Mouse (Mus musculus) liver, postnatal 0 days (tissue): ENCODE measurements around the gene Plekhg6. TPM values are rescaled to one million over a fixed set of nuclear protein-coding genes. Genes with fewer than 3 reads are reported as not detected.

ENCODE experiments used
- ATAC-seq: fragments of 200-750 bp; cut with Nextera tagmentation; 2 replicates; pipeline ENCODE4 v1.8.0; 2017; ENCODE audit warnings: mild to moderate bottlenecking, moderate library complexity
- DNase-seq: peaks from one replicate; pipeline ENCODE4 v3.0.0-alpha.2; 2016
- H3K27ac ChIP-seq: fragments of 300-500 bp; sonication (generic); 2 replicates; pipeline ENCODE4 v1.5.1; 2014; ENCODE audit warnings: antibody characterized with exemption, moderate library complexity, mild to moderate bottlenecking, low read depth
- H3K27me3 ChIP-seq: fragments of 300-500 bp; sonication (generic); 2 replicates; pipeline ENCODE4 v1.6.1; 2014; ENCODE audit warnings: low read length, control low read depth, mixed read lengths; ENCODE audit not compliant: insufficient read depth
- H3K36me3 ChIP-seq: fragments of 300-500 bp; sonication (generic); replicated peaks from 2 replicates; pipeline ENCODE4 v1.6.1; 2014; ENCODE audit warnings: mild to moderate bottlenecking, control low read depth, low read length, moderate library complexity, mixed read lengths; ENCODE audit not compliant: insufficient read depth
- H3K4me1 ChIP-seq: fragments of 300-500 bp; sonication (generic); 2 replicates; pipeline ENCODE4 v1.6.1; 2014; ENCODE audit warnings: antibody characterized with exemption, mild to moderate bottlenecking, control low read depth; ENCODE audit not compliant: insufficient read depth
- H3K4me2 ChIP-seq: fragments of 300-500 bp; sonication (generic); 2 replicates; pipeline ENCODE4 v1.6.1; 2014; ENCODE audit warnings: low read depth, mild to moderate bottlenecking, low read length, moderate library complexity, mixed read lengths
- H3K4me3 ChIP-seq: fragments of 300-500 bp; sonication (generic); 2 replicates; pipeline ENCODE4 v1.5.1; 2014; ENCODE audit warnings: low read depth, low read length
- H3K9ac ChIP-seq: fragments of 300-500 bp; sonication (generic); replicated peaks from 2 replicates; pipeline ENCODE4 v1.6.1; 2014; ENCODE audit warnings: mild to moderate bottlenecking, moderate library complexity
- H3K9me3 ChIP-seq: fragments of 300-500 bp; sonication (generic); 2 replicates; pipeline ENCODE4 v1.6.1; 2016; ENCODE audit warnings: mild to moderate bottlenecking, control low read depth, low read length, mixed read lengths
- CTCF ChIP-seq: sonication (generic); IDR thresholded peaks from 2 replicates; pipeline ENCODE4 v1.5.1; 2016; ENCODE audit warnings: antibody characterized with exemption, low read depth
- EP300 ChIP-seq: IDR thresholded peaks from 2 replicates; pipeline ENCODE4 v1.6.1; 2016; ENCODE audit warnings: antibody characterized with exemption, low read depth, mild to moderate bottlenecking
- WGBS: fragments of 180-500 bp; shearing (Covaris S2); extraction: QIAGEN DNeasy Blood & Tissue Kit; methylation state at CpG from one replicate; pipeline ENCODE4 v1.1.7; 2014; ENCODE audit not compliant: insufficient replicate concordance; 5-methylcytosine and 5-hydroxymethylcytosine counted together
- polyA plus RNA-seq: library from polyadenylated mRNA; unstranded; fragments of >200 nt; fragmentation: Nextera tagmentation; extraction: Ambion mirVana; gene quantifications from 2 replicates; pipeline ENCODE4 v1.2.1, GENCODE M21; 2015

Gene Plekhg6
- polyA plus RNA-seq, 1 experiment from 2014 or later, result 1.2 TPM

GRCm38 (mm10) chr6:125356264-125356663 is 24.3 kb downstream of the Plekhg6 start:
- H3K27me3 ChIP-seq, result no peaks in the 10 kb centered on the region
- DNase-seq (no peak), ATAC-seq (no peak)
- no peak overlapping the region for H3K27ac ChIP-seq
- 55% methylated on average over 8 of the region's 8 CpGs for WGBS
- H3K9me3 ChIP-seq, result no peaks in the 10 kb centered on the region
- H3K36me3 ChIP-seq, result peaks cover 38% of the 10 kb centered on the region
- no peak overlapping the region for H3K4me3 ChIP-seq
- H3K9ac ChIP-seq, result no peak overlapping the region
- H3K4me2 ChIP-seq, result no peak overlapping the region
- peaks cover 45% of the 10 kb centered on the region for H3K4me1 ChIP-seq
- TF ChIP-seq EP300, result no peak
- TF ChIP-seq CTCF, result no peak

- TF ChIP-seq CTCF (no peak), EP300 (no peak)
- H3K9ac ChIP-seq, result no peak overlapping the region; the same call in 1 of the 2 replicates
- H3K4me1 ChIP-seq, result peaks cover 46% of the 10 kb centered on the region
- DNase-seq, result no peak
- H3K9me3 ChIP-seq, result no peaks in the 10 kb centered on the region
- no peak for ATAC-seq
- peaks cover 29% of the 10 kb centered on the region for H3K36me3 ChIP-seq
- H3K27me3 ChIP-seq, result no peaks in the 10 kb centered on the region
- H3K4me3 ChIP-seq, result 0 out of 2 replicates have a peak overlapping the region, but pooled peaks have one; percentile 1
- 10% methylated on average over 10 of the region's 10 CpGs for WGBS
- H3K27ac ChIP-seq, result peak overlapping the region; percentile 82
- peak overlapping the region; percentile 88 for H3K4me2 ChIP-seq
Measured at GRCm38 (mm10) chr6:125355197-125355741, 25.3 kb downstream of the Plekhg6 start.

- H3K4me1 ChIP-seq, result peaks cover 44% of the 10 kb centered on the region
Measured at GRCm38 (mm10) chr6:125354352-125355151, 26.0 kb downstream of the Plekhg6 start.

GRCm38 (mm10) chr6:125353655-125354054 is 26.9 kb downstream of the Plekhg6 start:
- peak overlapping the region; percentile 82 for H3K27ac ChIP-seq
- H3K4me1 ChIP-seq, result peaks cover 48% of the 10 kb centered on the region
- WGBS, result 44% methylated on average over 4 of the region's 4 CpGs
- DNase-seq, result no peak
- H3K4me3 ChIP-seq, result peak overlapping the region; percentile 17; the same call in 1 of the 2 replicates
- peak overlapping the region; percentile 88 for H3K4me2 ChIP-seq
- TF ChIP-seq CTCF, result no peak
- TF ChIP-seq EP300, result no peak
- H3K9me3 ChIP-seq, result no peaks in the 10 kb centered on the region
- peaks cover 17% of the 10 kb centered on the region for H3K36me3 ChIP-seq
- peak overlapping the region; percentile 5; the same call in 1 of the 2 replicates for H3K9ac ChIP-seq
- ATAC-seq, result no peak
- H3K27me3 ChIP-seq, result no peaks in the 10 kb centered on the region

More at GRCm38 (mm10) chr6:125354352-125355151, 26.0 kb downstream of the Plekhg6 start:
- ATAC-seq, result peak; percentile 54
- Histone ChIP-seq H3K27ac (peak overlapping the region; percentile 82), H3K9me3 (no peaks in the 10 kb centered on the region), H3K4me3 (peak overlapping the region; percentile 17; the same call in 1 of the 2 replicates), H3K27me3 (no peaks in the 10 kb centered on the region), H3K4me2 (peak overlapping the region; percentile 88), H3K36me3 (peaks cover 25% of the 10 kb centered on the region), H3K9ac (peak overlapping the region; percentile 5; the same call in 1 of the 2 replicates)
- WGBS, result 16% methylated on average over 14 of the region's 14 CpGs
- DNase-seq, result peak; percentile 58
- TF ChIP-seq EP300 (peak; percentile 58; the same call in 1 of the 2 replicates), CTCF (no peak)

GRCm38 (mm10) chr6:125353221-125353620 is 27.4 kb downstream of the Plekhg6 start:
- Histone ChIP-seq H3K27ac (peak overlapping the region; percentile 82; the same call in 1 of the 2 replicates), H3K4me2 (peak overlapping the region; percentile 88), H3K27me3 (no peaks in the 10 kb centered on the region), H3K36me3 (peaks cover 12% of the 10 kb centered on the region), H3K4me1 (peaks cover 52% of the 10 kb centered on the region), H3K9me3 (no peaks in the 10 kb centered on the region), H3K4me3 (peak overlapping the region; percentile 17; the same call in 1 of the 2 replicates), H3K9ac (no peak overlapping the region)
- ATAC-seq, result no peak
- 37% methylated on average over 11 of the region's 11 CpGs for WGBS
- DNase-seq, result no peak
- TF ChIP-seq EP300 (no peak), CTCF (no peak)

- Histone ChIP-seq H3K9me3 (no peaks in the 10 kb centered on the region), H3K4me3 (peak overlapping the region; percentile 17; the same call in 1 of the 2 replicates), H3K4me1 (peaks cover 52% of the 10 kb centered on the region), H3K27me3 (no peaks in the 10 kb centered on the region), H3K9ac (no peak overlapping the region), H3K36me3 (peaks cover 8% of the 10 kb centered on the region), H3K4me2 (peak overlapping the region; percentile 88), H3K27ac (0 out of 2 replicates have a peak overlapping the region, but pooled peaks have one; percentile 30)
- 30% methylated on average over 4 of the region's 4 CpGs for WGBS
- ATAC-seq, result no peak
- DNase-seq, result no peak
- TF ChIP-seq EP300, result no peak
- TF ChIP-seq CTCF, result no peak
Measured at GRCm38 (mm10) chr6:125352811-125353210, 27.8 kb downstream of the Plekhg6 start.
